ENCODE assay signal across 10 mouse cellular contexts in genomic region chr7:18949781-18950522, GRCm38 (mm10). TPM values are rescaled to one million over a fixed set of nuclear protein-coding genes. Genes with fewer than 3 reads are reported as not detected.
DNase-seq lines count a peak whose midpoint lies in the region; ATAC-seq and TF ChIP-seq lines count a peak whose summit lies in the region.
"Had no signal": no experiment of that assay in that cellular context is flagged by ENCODE, and none has a peak within 500 bp of the region (broad histone marks: within the 10 kb centered on the region; RNA-seq: fewer than 3 reads in every experiment).

No protein-coding gene starts in this region.

- H3K9ac ChIP-seq in stomach, embryonic 16.5 days (ENCODE audit: low read length): no peak overlapping the region
- H3K9ac ChIP-seq in stomach, postnatal 0 days (ENCODE audit: low read length): no peak overlapping the region
- peak overlapping the region; percentile 29; the same call in 1 of the 2 replicates for H3K9ac ChIP-seq in midbrain, embryonic 12.5 days (replicated peaks)
- no peak overlapping the region for H3K9ac ChIP-seq in intestine, embryonic 16.5 days (ENCODE audit: low read depth, low read length)
- H3K9ac ChIP-seq: embryonic facial prominence, embryonic 15.5 days; liver, embryonic 12.5 days had no signal

- DNase-seq in cerebellum, postnatal 10 days: peak; percentile 89 to 94
- no peak for DNase-seq in cerebellum, adult 11 months
- DNase-seq in stomach, postnatal 0 days (ENCODE audit: low spot score): no peak
- DNase-seq in kidney, adult 2 months: no peak
- DNase-seq in gastrocnemius, adult 18-20 months (ENCODE audit: low spot score): no peak

- no peaks in the 10 kb centered on the region for H3K36me3 ChIP-seq in stomach, embryonic 16.5 days (ENCODE audit: control insufficient read depth, insufficient read depth, low read length)
- no peaks in the 10 kb centered on the region for H3K36me3 ChIP-seq in stomach, postnatal 0 days (ENCODE audit: control insufficient read depth, insufficient read depth, low read length)
- H3K36me3 ChIP-seq in midbrain, embryonic 12.5 days: peaks cover 55% of the 10 kb centered on the region
- H3K36me3 ChIP-seq in kidney, adult 2 months (ENCODE audit: control insufficient read depth, insufficient read depth, low read length): no peaks in the 10 kb centered on the region
- no peaks in the 10 kb centered on the region for H3K36me3 ChIP-seq in intestine, embryonic 16.5 days (ENCODE audit: control insufficient read depth, insufficient read depth, low read length)
- H3K36me3 ChIP-seq: embryonic facial prominence, embryonic 15.5 days; liver, embryonic 12.5 days had no signal

- no peak overlapping the region for H3K4me3 ChIP-seq in stomach, embryonic 16.5 days (replicated peaks; ENCODE audit: low read length)
- no peak overlapping the region for H3K4me3 ChIP-seq in stomach, postnatal 0 days (ENCODE audit: low read depth, low read length)
- H3K4me3 ChIP-seq in midbrain, embryonic 12.5 days: peak overlapping the region; percentile 3
- no peak overlapping the region for H3K4me3 ChIP-seq in kidney, adult 2 months (ENCODE audit: insufficient read depth, low read depth, low read length)
- H3K4me3 ChIP-seq in intestine, embryonic 16.5 days (ENCODE audit: low read length): no peak overlapping the region
- H3K4me3 ChIP-seq: embryonic facial prominence, embryonic 15.5 days; liver, embryonic 12.5 days had no signal

- WGBS in stomach, embryonic 16.5 days: 31% methylated on average over 12 of the region's 12 CpGs
- WGBS in stomach, postnatal 0 days: 32% methylated on average over 12 of the region's 12 CpGs
- 12% methylated on average over 12 of the region's 12 CpGs for WGBS in midbrain, embryonic 12.5 days
- 37% methylated on average over 12 of the region's 12 CpGs for WGBS in kidney, adult 2 months
- 26% methylated on average over 12 of the region's 12 CpGs for WGBS in intestine, embryonic 16.5 days

- no peak for TF ChIP-seq POLR2A in kidney, adult 2 months (IDR thresholded peaks at IDR 0.05; ENCODE audit: low read depth, low read length)

- H3K4me1 ChIP-seq in stomach, embryonic 16.5 days (ENCODE audit: control insufficient read depth, insufficient read depth, low read length): no peaks in the 10 kb centered on the region
- H3K4me1 ChIP-seq in stomach, postnatal 0 days (replicated peaks; ENCODE audit: control insufficient read depth, insufficient read depth): no peaks in the 10 kb centered on the region
- peaks cover 47% of the 10 kb centered on the region for H3K4me1 ChIP-seq in midbrain, embryonic 12.5 days
- no peaks in the 10 kb centered on the region for H3K4me1 ChIP-seq in kidney, adult 2 months (ENCODE audit: control insufficient read depth, insufficient read depth, low read length)
- no peaks in the 10 kb centered on the region for H3K4me1 ChIP-seq in intestine, embryonic 16.5 days (ENCODE audit: control insufficient read depth, insufficient read depth, low read length)
- H3K4me1 ChIP-seq: embryonic facial prominence, embryonic 15.5 days had no signal

- no peaks in the 10 kb centered on the region for H3K9me3 ChIP-seq in stomach, embryonic 16.5 days (replicated peaks; ENCODE audit: control insufficient read depth, low read length)
- no peaks in the 10 kb centered on the region for H3K9me3 ChIP-seq in stomach, postnatal 0 days (ENCODE audit: control insufficient read depth, low read length)
- no peaks in the 10 kb centered on the region for H3K9me3 ChIP-seq in midbrain, embryonic 12.5 days
- H3K9me3 ChIP-seq in intestine, embryonic 16.5 days (ENCODE audit: control insufficient read depth, low read length): no peaks in the 10 kb centered on the region
- H3K9me3 ChIP-seq: embryonic facial prominence, embryonic 15.5 days; liver, embryonic 12.5 days had no signal

- H3K4me2 ChIP-seq in stomach, embryonic 16.5 days (ENCODE audit: low read depth, low read length): no peak overlapping the region
- H3K4me2 ChIP-seq in stomach, postnatal 0 days (replicated peaks; ENCODE audit: low read depth): no peak overlapping the region
- H3K4me2 ChIP-seq in midbrain, embryonic 12.5 days (replicated peaks): peak overlapping the region; percentile 49
- H3K4me2 ChIP-seq in intestine, embryonic 16.5 days (ENCODE audit: low read depth, low read length): no peak overlapping the region
- H3K4me2 ChIP-seq: embryonic facial prominence, embryonic 15.5 days; liver, embryonic 12.5 days had no signal

- TF ChIP-seq EP300 in stomach, postnatal 0 days (optimal IDR thresholded peaks at IDR 0.05): no peak

- H3K27me3 ChIP-seq in stomach, embryonic 16.5 days (ENCODE audit: control insufficient read depth, insufficient read depth, low read length): 0 out of 2 replicates have a peak, but pooled peaks cover 2% of the 10 kb centered on the region
- H3K27me3 ChIP-seq in stomach, postnatal 0 days (ENCODE audit: control insufficient read depth, insufficient read depth, low read length): no peaks in the 10 kb centered on the region
- no peaks in the 10 kb centered on the region for H3K27me3 ChIP-seq in midbrain, embryonic 12.5 days
- H3K27me3 ChIP-seq in kidney, adult 2 months (replicated peaks; ENCODE audit: control insufficient read depth, insufficient read depth, low read length): no peaks in the 10 kb centered on the region
- H3K27me3 ChIP-seq in intestine, embryonic 16.5 days (replicated peaks; ENCODE audit: control insufficient read depth, insufficient read depth, low read length): 0 out of 2 replicates have a peak, but pooled peaks cover 6% of the 10 kb centered on the region

- TF ChIP-seq CTCF in stomach, postnatal 0 days (IDR thresholded peaks at IDR 0.05; ENCODE audit: low read depth): no peak
- TF ChIP-seq CTCF in kidney, adult 2 months (conservative IDR thresholded peaks at IDR 0.05; ENCODE audit: insufficient read depth, insufficient read length, low read depth, low read length): no peak

- peak; percentile 35; the same call in 1 of the 2 replicates for ATAC-seq in stomach, embryonic 16.5 days (ENCODE audit: insufficient read depth, low FRiP score)
- no peak for ATAC-seq in stomach, postnatal 0 days (ENCODE audit: low FRiP score, low TSS enrichment)
- ATAC-seq in midbrain, embryonic 12.5 days (ENCODE audit: low FRiP score, low read depth): peak; percentile 96
- ATAC-seq in intestine, embryonic 16.5 days: no peak
- ATAC-seq: liver, embryonic 12.5 days had no signal

- H3K27ac ChIP-seq in stomach, embryonic 16.5 days (ENCODE audit: low read length): no peak overlapping the region
- H3K27ac ChIP-seq in stomach, postnatal 0 days (replicated peaks): no peak overlapping the region
- peak overlapping the region; percentile 97 for H3K27ac ChIP-seq in midbrain, embryonic 12.5 days (replicated peaks)
- H3K27ac ChIP-seq in kidney, adult 2 months (ENCODE audit: insufficient read depth, low read depth, low read length): no peak overlapping the region; the same call in 1 of the 2 replicates
- H3K27ac ChIP-seq in intestine, embryonic 16.5 days (ENCODE audit: low read length): no peak overlapping the region
- H3K27ac ChIP-seq: embryonic facial prominence, embryonic 15.5 days; liver, embryonic 12.5 days had no signal

RNA-seq across cellular contexts. Expression of gene Nova2, which starts 24.3 kb away (rescaled TPM):
- 0.39 and 0.62 TPM in 2 replicates for polyA plus RNA-seq in stomach, embryonic 16.5 days (2015; fragmentation: Nextera tagmentation; extraction: Ambion mirVana)
- polyA plus RNA-seq in stomach, postnatal 0 days (2015; fragmentation: Nextera tagmentation; extraction: Ambion mirVana): 0.18 and 0.22 TPM in 2 replicates
- 12.0 and 13.5 TPM in 2 replicates for polyA plus RNA-seq in midbrain, embryonic 12.5 days (2016; fragmentation: Nextera tagmentation; extraction: Ambion mirVana)
- 0.80 and 1.1 TPM in 2 replicates for polyA plus RNA-seq in kidney, adult 2 months (2012; rRNA removed)
- 0.34 and 0.40 TPM in 2 replicates for polyA plus RNA-seq in intestine, embryonic 16.5 days (2015; fragmentation: Nextera tagmentation; extraction: Ambion mirVana)
- 1 to 10 TPM; 1.1 to 1.9 TPM for total RNA-seq in gastrocnemius, adult 18-20 months (2021)

RNA-seq across cellular contexts. Expression of gene Nanos2, which starts 37.2 kb away (rescaled TPM):
- not detected in 2 replicates for polyA plus RNA-seq in stomach, embryonic 16.5 days (2015; fragmentation: Nextera tagmentation; extraction: Ambion mirVana)
- polyA plus RNA-seq in stomach, postnatal 0 days (2015; fragmentation: Nextera tagmentation; extraction: Ambion mirVana): not detected in 2 replicates
- polyA plus RNA-seq in midbrain, embryonic 12.5 days (2016; fragmentation: Nextera tagmentation; extraction: Ambion mirVana): 0.20 and 0.33 TPM in 2 replicates
- not detected in 2 replicates for polyA plus RNA-seq in kidney, adult 2 months (2012; rRNA removed)
- polyA plus RNA-seq in intestine, embryonic 16.5 days (2015; fragmentation: Nextera tagmentation; extraction: Ambion mirVana): not detected in 2 replicates
- not detected for total RNA-seq in gastrocnemius, adult 18-20 months (2021)
- polyA plus RNA-seq: embryonic facial prominence, embryonic 15.5 days; liver, embryonic 12.5 days had no signal

RNA-seq across cellular contexts. Expression of gene Ccdc61, which starts 39.7 kb away (rescaled TPM):
- polyA plus RNA-seq in stomach, embryonic 16.5 days (2015; fragmentation: Nextera tagmentation; extraction: Ambion mirVana): 16.7 and 21.2 TPM in 2 replicates
- polyA plus RNA-seq in stomach, postnatal 0 days (2015; fragmentation: Nextera tagmentation; extraction: Ambion mirVana): 15.4 and 19.1 TPM in 2 replicates
- polyA plus RNA-seq in midbrain, embryonic 12.5 days (2016; fragmentation: Nextera tagmentation; extraction: Ambion mirVana): 34.7 and 38.7 TPM in 2 replicates
- polyA plus RNA-seq in kidney, adult 2 months (2012; rRNA removed): 19.8 and 21.3 TPM in 2 replicates
- 23.7 and 24.7 TPM in 2 replicates for polyA plus RNA-seq in intestine, embryonic 16.5 days (2015; fragmentation: Nextera tagmentation; extraction: Ambion mirVana)
- 1 to 10 TPM; 3.6 to 5.6 TPM for total RNA-seq in gastrocnemius, adult 18-20 months (2021)

RNA-seq across cellular contexts. Expression of gene Mypop, which starts 41.1 kb away (rescaled TPM):
- 1.6 and 2.3 TPM in 2 replicates for polyA plus RNA-seq in stomach, embryonic 16.5 days (2015; fragmentation: Nextera tagmentation; extraction: Ambion mirVana)
- 1.3 and 1.4 TPM in 2 replicates for polyA plus RNA-seq in stomach, postnatal 0 days (2015; fragmentation: Nextera tagmentation; extraction: Ambion mirVana)
- 5.3 and 6.1 TPM in 2 replicates for polyA plus RNA-seq in midbrain, embryonic 12.5 days (2016; fragmentation: Nextera tagmentation; extraction: Ambion mirVana)
- 7.6 and 8.7 TPM in 2 replicates for polyA plus RNA-seq in kidney, adult 2 months (2012; rRNA removed)
- 1.7 TPM in 2 replicates for polyA plus RNA-seq in intestine, embryonic 16.5 days (2015; fragmentation: Nextera tagmentation; extraction: Ambion mirVana)
- total RNA-seq in gastrocnemius, adult 18-20 months (2021): 1 to 10 TPM; 8.7 to 8.9 TPM

RNA-seq across cellular contexts. Expression of gene Irf2bp1, which starts 53.9 kb away (rescaled TPM):
- polyA plus RNA-seq in stomach, embryonic 16.5 days (2015; fragmentation: Nextera tagmentation; extraction: Ambion mirVana): 10.7 and 14.3 TPM in 2 replicates
- 9.8 and 12.0 TPM in 2 replicates for polyA plus RNA-seq in stomach, postnatal 0 days (2015; fragmentation: Nextera tagmentation; extraction: Ambion mirVana)
- polyA plus RNA-seq in midbrain, embryonic 12.5 days (2016; fragmentation: Nextera tagmentation; extraction: Ambion mirVana): 41.6 and 43.1 TPM in 2 replicates
- 18.1 and 21.1 TPM in 2 replicates for polyA plus RNA-seq in kidney, adult 2 months (2012; rRNA removed)
- 17.0 and 17.1 TPM in 2 replicates for polyA plus RNA-seq in intestine, embryonic 16.5 days (2015; fragmentation: Nextera tagmentation; extraction: Ambion mirVana)
- total RNA-seq in gastrocnemius, adult 18-20 months (2021): 10 to 100 TPM; 18.3 to 18.5 TPM

Comparison
In these comparisons a context has a peak if more than half of its experiments do, and no peak if none do; other contexts are left out.
1. DNase-seq: peak in cerebellum, postnatal 10 days (2 of 2); none in cerebellum, adult 11 months (single experiment), stomach, postnatal 0 days (single experiment), kidney, adult 2 months (single experiment) and gastrocnemius, adult 18-20 months (single experiment).
2. ATAC-seq: peak in stomach, embryonic 16.5 days (single experiment) and midbrain, embryonic 12.5 days (single experiment); none in stomach, postnatal 0 days (single experiment) and intestine, embryonic 16.5 days (single experiment).